Mouse (Mus musculus) thymus, adult 2 months (tissue): ENCODE measurements around the gene Ccsap. TPM values are rescaled to one million over a fixed set of nuclear protein-coding genes. Genes with fewer than 3 reads are reported as not detected.

ENCODE experiments used
- DNase-seq: peaks from one replicate; pipeline ENCODE4 v3.0.0; 2021
- H3K27ac ChIP-seq: fragments of 200-500 bp; 2 replicates; pipeline ENCODE4 v1.5.1; 2012; ENCODE audit warnings: low read length, control low read depth; ENCODE audit not compliant: control insufficient read depth, insufficient read depth
- H3K27me3 ChIP-seq: fragments of 200-500 bp; 2 replicates; pipeline ENCODE4 v1.6.1; 2012; ENCODE audit warnings: mild to moderate bottlenecking, low read length, moderate library complexity, mixed read lengths; ENCODE audit not compliant: control insufficient read depth, insufficient read depth
- H3K36me3 ChIP-seq: fragments of 200-500 bp; 2 replicates; pipeline ENCODE4 v1.6.1; 2012; ENCODE audit warnings: mild to moderate bottlenecking, low read length, moderate library complexity; ENCODE audit not compliant: control insufficient read depth, insufficient read depth
- H3K4me1 ChIP-seq: fragments of 200-500 bp; replicated peaks from 2 replicates; pipeline ENCODE4 v1.6.1; 2012; ENCODE audit warnings: low read length; ENCODE audit not compliant: control insufficient read depth, insufficient read depth
- H3K4me3 ChIP-seq: fragments of 200-500 bp; 2 replicates; pipeline ENCODE4 v1.5.1; 2012; ENCODE audit warnings: mild to moderate bottlenecking, low read length, control low read depth, moderate library complexity; ENCODE audit not compliant: control insufficient read depth, insufficient read depth
- CTCF ChIP-seq: fragments of 200-500 bp; IDR thresholded peaks from 2 replicates; pipeline ENCODE4 v1.5.1; 2012; ENCODE audit warnings: mild to moderate bottlenecking, control low read depth, low read length, moderate library complexity, borderline replicate concordance; ENCODE audit not compliant: control insufficient read depth, poor library complexity, insufficient read depth; ENCODE audit errors: extremely low read depth
- POLR2A ChIP-seq: fragments of 200-500 bp; IDR thresholded peaks from 2 replicates; pipeline ENCODE4 v1.6.1; 2012; ENCODE audit warnings: mild to moderate bottlenecking, low read length, control low read depth, moderate library complexity; ENCODE audit not compliant: control insufficient read depth, poor library complexity, insufficient read depth; ENCODE audit errors: extremely low read depth
- WGBS: fragments of 180-500 bp; shearing (Covaris S2); methylation state at CpG from one replicate; pipeline ENCODE4 v1.1.7; 2018; 5-methylcytosine and 5-hydroxymethylcytosine counted together
- polyA plus RNA-seq: library from polyadenylated mRNA; depleted of rRNA; stranded (reverse); fragments of >200 nt; gene quantifications from 2 replicates; pipeline ENCODE4 v1.2.3, GENCODE M21; 2012; rRNA removed

Gene Ccsap
- polyA plus RNA-seq: 7.3 and 9.6 TPM in 2 replicates

- DNase-seq: peak; percentile 64
Observed at GRCm38 (mm10) chr8:123859648-123860259, at the start of gene Ccsap. TSS of gene Ccsap (minus strand) at chr8:123860209.

DNA sequence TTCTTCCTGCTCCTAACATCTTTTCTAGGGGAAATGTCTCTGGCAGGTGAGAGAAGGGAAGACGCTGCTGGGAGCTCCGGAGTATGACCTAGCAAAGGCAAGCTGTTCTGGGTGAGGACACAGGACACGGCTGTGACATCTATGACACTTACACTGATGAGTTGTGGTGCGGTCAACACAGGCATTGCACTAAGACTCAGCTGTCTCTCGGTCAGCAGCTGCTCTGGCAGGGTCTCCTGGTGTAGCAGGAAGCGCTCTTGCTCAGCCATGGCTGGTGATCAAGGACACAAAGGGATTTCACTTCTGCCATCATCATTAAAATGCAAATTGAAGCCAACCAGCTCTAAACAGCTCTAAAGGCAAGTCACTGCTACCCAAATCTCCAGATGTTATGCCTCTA lies 47.6 kb upstream of the Ccsap start:
- Histone ChIP-seq H3K27me3 (no peaks in the 10 kb centered on the region), H3K4me3 (no peak overlapping the region), H3K27ac (no peak overlapping the region), H3K4me1 (no peaks in the 10 kb centered on the region), H3K36me3 (peaks cover 50% of the 10 kb centered on the region)
- WGBS: 96% methylated on average over 6 of the region's 6 CpGs
- TF ChIP-seq CTCF: no peak
- no peak for TF ChIP-seq POLR2A
- DNase-seq: no peak

More at GRCm38 (mm10) chr8:123859648-123860259, at the start of gene Ccsap:
- TF ChIP-seq CTCF (no peak), POLR2A (0 out of 2 replicates have a peak, but pooled peaks have one; percentile 8)
- no peak within 1 kb of the TSS for H3K27ac ChIP-seq
- WGBS: under 1% methylated on average over 48 of the region's 48 CpGs
- peak within 1 kb of the TSS; percentile 86 for H3K4me3 ChIP-seq
- H3K36me3 ChIP-seq: no peaks in the 10 kb centered on the region
- H3K4me1 ChIP-seq: peaks cover 8% of the 10 kb centered on the region
- no peaks in the 10 kb centered on the region for H3K27me3 ChIP-seq

- WGBS: 94% methylated on average over 7 of the region's 7 CpGs
- H3K4me1 ChIP-seq: no peaks in the 10 kb centered on the region
- H3K4me3 ChIP-seq: no peak overlapping the region
- no peaks in the 10 kb centered on the region for H3K27me3 ChIP-seq
- H3K27ac ChIP-seq: no peak overlapping the region
- DNase-seq: no peak
- H3K36me3 ChIP-seq: peaks cover 33% of the 10 kb centered on the region
- TF ChIP-seq CTCF: no peak
- TF ChIP-seq POLR2A: no peak
Observed at GRCm38 (mm10) chr8:123902653-123903052, 42.6 kb upstream of the Ccsap start.

- Histone ChIP-seq H3K4me3 (no peak overlapping the region), H3K4me1 (no peaks in the 10 kb centered on the region), H3K27me3 (no peaks in the 10 kb centered on the region), H3K27ac (no peak overlapping the region), H3K36me3 (peaks cover 17% of the 10 kb centered on the region)
- WGBS: 93% methylated on average over 7 of the region's 7 CpGs
- TF ChIP-seq POLR2A: no peak
- DNase-seq: no peak
Observed at GRCm38 (mm10) chr8:123899366-123899765, 39.4 kb upstream of the Ccsap start.

DNA sequence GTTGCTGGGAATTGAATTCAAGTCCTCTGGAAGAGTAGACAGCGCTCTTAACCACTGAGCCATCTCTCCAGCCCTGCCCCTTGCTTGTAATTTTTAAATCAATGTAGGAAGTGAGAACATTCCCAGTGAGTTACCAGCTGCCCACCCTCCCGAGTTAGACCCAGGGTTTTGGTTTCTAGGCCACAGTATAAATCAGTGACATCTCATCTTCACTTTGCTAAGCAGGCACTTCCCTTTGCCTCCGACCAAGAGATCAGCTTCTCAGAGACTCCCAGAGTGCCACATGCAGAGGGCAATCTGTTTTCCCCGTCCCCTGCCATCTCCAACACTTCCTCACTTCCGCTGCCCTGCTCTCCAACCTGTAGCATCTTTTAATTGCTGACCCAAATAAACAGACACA lies 38.6 kb upstream of the Ccsap start:
- WGBS: 95% methylated on average over 5 of the region's 5 CpGs
- no peak for TF ChIP-seq POLR2A
- no peak for TF ChIP-seq CTCF
- H3K27ac ChIP-seq: no peak overlapping the region

GRCm38 (mm10) chr8:123896774-123897173 lies 36.8 kb upstream of the Ccsap start:
- peaks cover 16% of the 10 kb centered on the region; the same call in 1 of the 2 replicates for H3K27me3 ChIP-seq
- H3K36me3 ChIP-seq: peaks cover under 1% of the 10 kb centered on the region; the same call in 1 of the 2 replicates
- 60% methylated on average over 10 of the region's 10 CpGs for WGBS
- no peak overlapping the region for H3K27ac ChIP-seq
- no peak overlapping the region for H3K4me3 ChIP-seq
- no peak for TF ChIP-seq POLR2A
- no peak for TF ChIP-seq CTCF
- no peaks in the 10 kb centered on the region; the same call in 1 of the 2 replicates for H3K4me1 ChIP-seq
- DNase-seq: no peak

More for the DNA sequence above, 38.6 kb upstream of the Ccsap start:
- Histone ChIP-seq H3K4me1 (no peaks in the 10 kb centered on the region), H3K4me3 (no peak overlapping the region), H3K27me3 (peaks cover 5% of the 10 kb centered on the region; the same call in 1 of the 2 replicates), H3K36me3 (peaks cover 13% of the 10 kb centered on the region)
- no peak for DNase-seq
